Mouse (Mus musculus) Patski (cell line): Measurements from ENCODE around the gene Zfp609. TPM values are rescaled to one million over a fixed set of nuclear protein-coding genes. Genes with fewer than 3 reads are reported as not detected.

Experiments used
- ATAC-seq: fragments of 100-300 bp; one replicate; pipeline ENCODE4 v1.8.0; 2021
- CTCF ChIA-PET: fragments of 350-600 bp; sonication (Branson Sonifier 250); formaldehyde crosslinking; loops from one replicate; lab custom pipeline; 2022; ENCODE audit warnings: inconsistent platforms; lab: Charles Lee
- POLR2A ChIA-PET: fragments of 350-600 bp; sonication (Branson Sonifier 250); formaldehyde crosslinking; loops from one replicate; lab custom pipeline; 2022; ENCODE audit warnings: antibody characterized with exemption, inconsistent platforms; lab: Charles Lee
- DNase-seq: peaks from one replicate; pipeline ENCODE4 v3.0.0-alpha.2; 2011; ENCODE audit warnings: low read depth, low spot score
- H3K27me3 ChIP-seq: fragments of 371-371 bp; one replicate; pipeline ENCODE4 v1.5.1; 2021
- CTCF ChIP-seq: fragments of 100-300 bp; IDR thresholded peaks from one replicate; pipeline ENCODE4 v1.5.1; 2021
- in situ Hi-C: fragments of 300-500 bp; cut with MboI; formaldehyde crosslinking; loops from 3 replicates; pipeline ENCODE4 v1.11.1; 2018; ENCODE audit warnings: low pct_unique_long_range_greater_than_20kb, mixed read lengths
- polyA plus RNA-seq: library from polyadenylated mRNA; unstranded; gene quantifications from one replicate; pipeline ENCODE4 v1.2.3, GENCODE M21; 2021

The Zfp609 gene
- polyA plus RNA-seq, 1 experiment from 2014 or later, result 25.7 TPM

DNA sequence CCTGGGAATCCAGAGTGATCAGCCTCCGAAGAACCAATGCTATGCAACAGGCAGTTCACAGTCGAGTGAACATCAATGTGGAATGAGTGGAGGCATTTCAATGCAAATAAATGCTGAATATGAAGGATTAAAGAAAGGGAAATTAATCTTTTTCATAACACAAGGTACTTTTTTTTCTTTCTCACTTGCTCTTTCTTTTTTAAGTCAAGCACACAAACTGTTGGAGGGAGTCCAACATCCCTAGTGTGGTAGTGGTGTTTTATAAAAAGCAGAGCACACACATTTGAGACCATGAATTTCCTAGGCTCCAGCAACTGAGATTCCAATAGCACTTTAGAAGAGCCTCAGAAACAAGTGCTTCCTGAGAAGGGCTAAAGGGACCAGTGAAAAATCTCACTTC, 4.7 kb upstream of the Zfp609 start:
- TF ChIP-seq CTCF, result no peak
- DNase-seq, result no peak
- ATAC-seq, result no peak
- ChIA-PET POLR2A (no interaction called here), CTCF (no interaction called here)
- in situ Hi-C loops, result no loop called here
- no peaks in the 10 kb centered on the region for H3K27me3 ChIP-seq

DNA sequence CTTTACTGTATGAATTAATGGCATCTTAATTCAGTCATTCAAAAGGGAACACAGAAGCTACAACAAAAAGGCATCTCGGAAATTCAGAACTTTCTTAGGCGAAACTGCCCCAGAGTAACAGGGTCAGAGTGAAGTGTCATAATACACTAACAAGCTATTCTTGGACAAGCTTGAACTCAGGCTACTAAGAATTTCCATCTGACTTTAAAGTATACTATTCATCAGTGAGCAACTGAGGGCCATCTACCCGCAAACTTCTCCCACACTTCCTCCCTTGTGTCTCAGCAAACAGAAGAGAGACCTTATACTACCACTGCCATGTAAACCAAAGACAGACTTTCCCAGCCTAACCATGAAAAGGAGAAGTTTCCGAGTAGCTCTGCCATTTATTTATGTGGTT, 3.8 kb upstream of the Zfp609 start:
- no peaks in the 10 kb centered on the region for H3K27me3 ChIP-seq
- ChIA-PET POLR2A (no interaction called here), CTCF (interaction anchor here (0.8 to 1.5 kb wide), 5 partner anchors 19 to 232 kb away, joined by 3 to 4 read pairs (median 3); no protein-coding TSS in a partner anchor)
- in situ Hi-C loops, result no loop called here
- no peak for TF ChIP-seq CTCF
- ATAC-seq, result no peak
- no peak for DNase-seq

GRCm38 (mm10) chr9:65830255-65830654, 2.9 kb upstream of the Zfp609 start:
- no peak for TF ChIP-seq CTCF
- ATAC-seq (no peak), DNase-seq (no peak)
- in situ Hi-C loops, result no loop called here
- no peaks in the 10 kb centered on the region for H3K27me3 ChIP-seq
- CTCF ChIA-PET, result interaction anchor here (1.0 to 1.5 kb wide), 4 partner anchors 20 to 231 kb away, joined by 3 to 4 read pairs (median 4); no protein-coding TSS in a partner anchor
- POLR2A ChIA-PET, result no interaction called here

DNA sequence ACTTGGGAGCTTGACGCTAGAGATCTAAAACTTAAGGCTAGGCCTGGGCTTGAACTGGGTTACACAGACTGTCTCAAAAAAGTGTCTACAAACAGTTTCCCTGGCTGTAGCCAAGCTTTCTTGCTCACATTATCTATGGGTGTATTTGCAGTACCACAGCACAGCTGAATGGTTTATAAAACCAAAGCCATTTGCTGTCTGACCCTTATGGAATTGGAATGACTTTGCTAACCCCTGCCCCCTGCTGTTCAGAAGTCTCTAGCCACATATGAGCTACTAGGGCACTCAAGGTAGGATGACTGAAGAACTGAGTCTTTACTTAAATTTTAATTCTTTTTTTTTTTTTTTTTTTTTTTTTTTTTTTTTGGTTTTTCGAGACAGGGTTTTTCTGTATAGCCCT, 2.0 kb upstream of the Zfp609 start:
- ATAC-seq (no peak), DNase-seq (no peak)
- ChIA-PET POLR2A (no interaction called here), CTCF (interaction anchor here (1.1 to 1.5 kb wide), 3 partner anchors 134 to 151 kb away, joined by 3 to 6 read pairs (median 3); no protein-coding TSS in a partner anchor)
- no peaks in the 10 kb centered on the region for H3K27me3 ChIP-seq
- TF ChIP-seq CTCF, result peak; percentile 46
- in situ Hi-C loops, result loop anchor here (5.0 kb wide), 1 partner anchor 77 kb away; no protein-coding TSS in a partner anchor

GRCm38 (mm10) chr9:65828511-65828910, 1.1 kb upstream of the Zfp609 start:
- TF ChIP-seq CTCF, result no peak
- no peaks in the 10 kb centered on the region for H3K27me3 ChIP-seq
- in situ Hi-C loops, result loop anchor here (5.0 kb wide), 1 partner anchor 76 kb away; no protein-coding TSS in a partner anchor
- DNase-seq (no peak), ATAC-seq (no peak)
- POLR2A ChIA-PET, result no interaction called here
- CTCF ChIA-PET, result interaction anchor here (1.1 to 1.5 kb wide), 5 partner anchors 56 to 150 kb away, joined by 3 to 6 read pairs (median 3); no protein-coding TSS in a partner anchor

GRCm38 (mm10) chr9:65828016-65828403, 646 bp upstream of the Zfp609 start:
- POLR2A ChIA-PET, result interaction anchor here (0.7 to 1.4 kb wide), 5 partner anchors 9 to 180 kb away, joined by 3 to 6 read pairs (median 3); no protein-coding TSS in a partner anchor
- no peaks in the 10 kb centered on the region for H3K27me3 ChIP-seq
- CTCF ChIA-PET, result interaction anchor here (0.8 to 1.5 kb wide), 4 partner anchors 57 to 150 kb away, joined by 3 to 4 read pairs (median 3); no protein-coding TSS in a partner anchor
- no peak for ATAC-seq
- in situ Hi-C loops, result loop anchor here (5.0 kb wide), 1 partner anchor 76 kb away; no protein-coding TSS in a partner anchor
- TF ChIP-seq CTCF, result no peak
- DNase-seq, result no peak

- ATAC-seq (peak; percentile 42), DNase-seq (peak; percentile 51)
- in situ Hi-C loops, result loop anchor here (5.0 kb wide), 1 partner anchor 74 kb away; no protein-coding TSS in a partner anchor
- ChIA-PET POLR2A (interaction anchor here (1.4 kb wide), 1 partner anchor 13 kb away, joined by 6 read pairs; no protein-coding TSS in a partner anchor), CTCF (no interaction called here)
- H3K27me3 ChIP-seq, result no peaks in the 10 kb centered on the region
- TF ChIP-seq CTCF, result peak; percentile 11
These were observed 598 bp downstream of the Zfp609 start for GRCm38 (mm10) chr9:65826588-65827343.

- no peaks in the 10 kb centered on the region for H3K27me3 ChIP-seq
- CTCF ChIA-PET, result no interaction called here
These were observed 1.2 kb downstream of the Zfp609 start for GRCm38 (mm10) chr9:65826226-65826587.

DNA sequence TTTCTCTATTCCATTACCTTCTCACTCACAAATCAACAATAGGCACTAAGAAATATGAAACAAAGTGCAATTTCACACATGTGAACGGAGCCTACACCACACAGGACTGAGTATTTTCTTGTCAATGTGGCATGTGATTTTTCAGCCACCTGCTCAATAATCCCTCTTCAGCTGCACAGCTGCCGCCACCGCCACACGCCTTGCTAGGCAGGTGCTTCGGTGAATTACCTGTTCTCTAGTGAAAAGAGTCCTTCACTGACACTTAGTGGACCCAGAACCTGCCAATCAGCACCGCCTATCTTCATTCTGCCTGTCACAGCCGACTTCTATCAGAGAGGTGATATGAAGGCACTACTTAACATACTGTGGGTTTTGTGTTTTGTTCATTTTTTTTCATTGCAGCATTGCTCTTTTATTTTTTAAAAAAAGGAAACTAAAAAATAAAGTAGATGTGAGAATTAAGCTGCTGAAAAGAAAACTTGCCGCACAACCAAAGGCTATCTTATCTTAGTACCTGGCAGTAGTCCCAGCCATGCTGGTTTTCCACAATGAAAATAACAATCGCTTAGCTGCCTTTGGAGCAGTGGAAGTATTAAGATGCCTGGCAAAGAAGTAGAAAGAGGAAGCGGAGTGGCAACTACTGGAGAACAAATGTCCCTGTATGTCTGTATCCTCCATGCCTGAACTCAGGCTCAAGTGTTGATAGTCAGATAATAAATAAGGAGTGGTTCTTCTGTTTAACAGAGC, 3.5 kb downstream of the Zfp609 start:
- in situ Hi-C loops, result no loop called here
- DNase-seq (no peak), ATAC-seq (no peak)
- H3K27me3 ChIP-seq, result no peaks in the 10 kb centered on the region
- CTCF ChIA-PET, result interaction anchor here (1.8 kb wide), 1 partner anchor 17 kb away, joined by 4 read pairs; no protein-coding TSS in a partner anchor
- POLR2A ChIA-PET, result no interaction called here
- no peak for TF ChIP-seq CTCF

More at GRCm38 (mm10) chr9:65826226-65826587, 1.2 kb downstream of the Zfp609 start:
- no peak for TF ChIP-seq CTCF
- DNase-seq (no peak), ATAC-seq (no peak)
- POLR2A ChIA-PET, result no interaction called here
- in situ Hi-C loops, result loop anchor here (5.0 kb wide), 1 partner anchor 74 kb away; no protein-coding TSS in a partner anchor

DNA sequence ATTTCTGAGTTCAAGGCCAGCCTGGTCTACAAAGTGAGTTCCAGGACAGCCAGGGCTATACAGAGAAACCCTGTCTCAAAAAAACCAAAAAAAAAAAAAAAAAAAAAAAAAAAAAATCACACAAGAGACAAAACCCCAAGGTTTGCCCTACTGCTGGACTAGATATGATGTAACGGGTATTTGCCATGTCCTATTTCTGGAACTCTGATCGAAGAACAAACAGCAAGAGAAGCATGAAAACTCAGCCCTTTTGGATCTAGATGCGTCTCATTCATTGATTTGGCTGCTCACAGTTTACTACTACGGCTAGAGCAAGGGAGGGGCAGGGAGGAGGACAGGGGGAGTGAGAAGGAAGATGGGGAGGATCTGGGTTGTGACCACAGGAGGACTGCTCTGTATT, 5.4 kb downstream of the Zfp609 start:
- DNase-seq, result no peak
- ChIA-PET POLR2A (no interaction called here), CTCF (no interaction called here)
- H3K27me3 ChIP-seq, result no peaks in the 10 kb centered on the region
- TF ChIP-seq CTCF, result no peak
- in situ Hi-C loops, result no loop called here
- ATAC-seq, result no peak
